Mouse (Mus musculus) heart, postnatal 25 days (tissue): ENCODE measurements around the gene Styx. TPM values are rescaled to one million over a fixed set of nuclear protein-coding genes. Genes with fewer than 3 reads are reported as not detected.
A peak's percentile ranks its signal among the peaks of the same experiment; 100 is the strongest.
"Not testable (repeated sequence)": the region's sequence is repeated elsewhere in the genome, so short reads cannot be mapped to it uniquely, and the experiment has no call there.

Source experiments
- DNase-seq: peaks from one replicate; pipeline ENCODE4 v3.0.0; 2022; ENCODE audit warnings: low spot score
- intact Hi-C: fragments of 180-260 bp; cut with DNase I; formaldehyde crosslinking; loops from one replicate; pipeline ENCODE4 v1.15.1; 2025
- total RNA-seq, 2 experiments: library from RNA; stranded (reverse); gene quantifications; 2 replicates each; pipeline ENCODE4 v1.2.3; 2021

Styx gene
- total RNA-seq, 2 experiments from 2014 or later, result 26.3 to 28.1 TPM

GRCm38 (mm10) chr14:45329589-45330181 lies 21.2 kb upstream of the Styx start, which contains the start of gene Psmc6:
Psmc6 (plus strand) TSS chr14:45329788.
- intact Hi-C loops, result loop anchor here (5.0 kb wide), 1 partner anchor 328 kb away; the partner anchor contains the start of gene Ddhd1
- peak; percentile 81 for DNase-seq

GRCm38 (mm10) chr14:45364211-45365195 lies 13.6 kb downstream of the Styx start:
- intact Hi-C loops, result no loop called here

GRCm38 (mm10) chr14:45365196-45365587 lies 14.3 kb downstream of the Styx start:
- DNase-seq, result no peak
- intact Hi-C loops, result no loop called here

More at GRCm38 (mm10) chr14:45364211-45365195, 13.6 kb downstream of the Styx start:
- DNase-seq, result peak; percentile 32

GRCm38 (mm10) chr14:45378771-45379170 lies 27.9 kb downstream of the Styx start:
- DNase-seq, result no peak
- intact Hi-C loops, result no loop called here

GRCm38 (mm10) chr14:45380756-45381155 lies 29.9 kb downstream of the Styx start:
- no peak for DNase-seq
- intact Hi-C loops, result no loop called here

GRCm38 (mm10) chr14:45382912-45383311 lies 32.0 kb downstream of the Styx start:
- intact Hi-C loops, result no loop called here
- no peak for DNase-seq

- DNase-seq, result no peak
- intact Hi-C loops, result no loop called here
These were observed 34.7 kb downstream of the Styx start for GRCm38 (mm10) chr14:45385596-45385995.

GRCm38 (mm10) chr14:45387480-45387879 lies 36.6 kb downstream of the Styx start:
- DNase-seq, result no peak
- intact Hi-C loops, result no loop called here

GRCm38 (mm10) chr14:45388345-45389181 lies 37.7 kb downstream of the Styx start:
- intact Hi-C loops, result no loop called here

GRCm38 (mm10) chr14:45389194-45389593 lies 38.3 kb downstream of the Styx start:
- no peak for DNase-seq
- intact Hi-C loops, result no loop called here

More at GRCm38 (mm10) chr14:45388345-45389181, 37.7 kb downstream of the Styx start:
- DNase-seq, result peak; percentile 85

GRCm38 (mm10) chr14:45399836-45400235 lies 48.9 kb downstream of the Styx start:
- intact Hi-C loops, result no loop called here
- DNase-seq, result no peak

GRCm38 (mm10) chr14:45403651-45404050 lies 52.8 kb downstream of the Styx start:
- no peak for DNase-seq
- intact Hi-C loops, result no loop called here

- intact Hi-C loops, DNase-seq: not testable (repeated sequence)
These were observed 53.9 kb downstream of the Styx start, which contains the start of gene Gnpnat1 for GRCm38 (mm10) chr14:45404813-45405212. Gnpnat1 (minus strand) TSS chr14:45404913.

- no peak for DNase-seq
- intact Hi-C loops, result no loop called here
These were observed 65.4 kb downstream of the Styx start for GRCm38 (mm10) chr14:45416265-45416664.

GRCm38 (mm10) chr14:45418553-45418952 lies 67.7 kb downstream of the Styx start:
- DNase-seq, result no peak
- intact Hi-C loops, result no loop called here

- intact Hi-C loops, result no loop called here
- DNase-seq, result no peak
These were observed 68.4 kb downstream of the Styx start for GRCm38 (mm10) chr14:45419323-45419722.

- no peak for DNase-seq
- intact Hi-C loops, result loop anchor here (2.0 to 10.0 kb wide), 4 partner anchors 40 to 352 kb away; no protein-coding TSS in a partner anchor
These were observed 71.5 kb downstream of the Styx start for GRCm38 (mm10) chr14:45422371-45422770.

GRCm38 (mm10) chr14:45423220-45423619 lies 72.3 kb downstream of the Styx start:
- intact Hi-C loops, result loop anchor here (2.0 to 10.0 kb wide), 4 partner anchors 39 to 352 kb away; no protein-coding TSS in a partner anchor
- no peak for DNase-seq

- intact Hi-C loops, result no loop called here
- no peak for DNase-seq
These were observed 79.4 kb downstream of the Styx start for GRCm38 (mm10) chr14:45430066-45430842.
